Mouse (Mus musculus): ENCODE measurements around the gene Asb17.
"Not testable (repeated sequence)": the region's sequence is repeated elsewhere in the genome, so short reads cannot be mapped to it uniquely, and the experiment has no call there.

The Asb17 gene

DNA sequence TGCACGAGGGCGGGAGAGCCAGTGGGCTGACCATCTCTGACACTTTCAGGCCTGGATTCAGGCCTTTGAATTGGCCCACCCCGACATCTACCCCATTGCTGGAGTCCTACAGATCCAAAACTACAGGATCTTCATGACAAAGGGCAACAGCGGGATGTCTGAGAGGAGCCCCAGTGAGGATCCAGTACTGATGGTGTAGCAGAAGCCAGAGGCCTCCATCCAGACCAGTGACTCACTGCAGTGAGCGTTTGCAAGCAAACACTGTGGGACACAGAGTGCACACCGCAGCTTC is 11.4 kb upstream of the Asb17 start:
- DNase-seq = no peak

DNA sequence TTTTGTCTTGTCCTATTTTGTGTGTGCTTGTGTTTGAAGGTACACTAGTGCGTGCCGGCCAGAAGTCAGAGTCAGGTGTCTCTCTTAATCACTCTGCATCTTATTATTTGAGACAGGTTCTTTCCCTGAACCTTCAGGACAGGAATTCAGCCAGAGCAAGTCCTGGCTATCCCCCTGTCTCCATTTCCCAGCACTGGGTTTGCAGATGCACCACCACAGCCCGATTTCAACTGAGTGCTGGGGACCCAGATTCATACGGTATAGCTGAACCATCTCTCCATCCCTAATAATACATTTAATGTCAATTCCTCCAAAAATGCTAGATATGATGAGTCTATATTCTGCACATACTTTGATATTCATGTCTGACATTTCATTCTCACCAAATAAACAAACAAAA is 9.9 kb upstream of the Asb17 start:
- DNase-seq = no peak

DNA sequence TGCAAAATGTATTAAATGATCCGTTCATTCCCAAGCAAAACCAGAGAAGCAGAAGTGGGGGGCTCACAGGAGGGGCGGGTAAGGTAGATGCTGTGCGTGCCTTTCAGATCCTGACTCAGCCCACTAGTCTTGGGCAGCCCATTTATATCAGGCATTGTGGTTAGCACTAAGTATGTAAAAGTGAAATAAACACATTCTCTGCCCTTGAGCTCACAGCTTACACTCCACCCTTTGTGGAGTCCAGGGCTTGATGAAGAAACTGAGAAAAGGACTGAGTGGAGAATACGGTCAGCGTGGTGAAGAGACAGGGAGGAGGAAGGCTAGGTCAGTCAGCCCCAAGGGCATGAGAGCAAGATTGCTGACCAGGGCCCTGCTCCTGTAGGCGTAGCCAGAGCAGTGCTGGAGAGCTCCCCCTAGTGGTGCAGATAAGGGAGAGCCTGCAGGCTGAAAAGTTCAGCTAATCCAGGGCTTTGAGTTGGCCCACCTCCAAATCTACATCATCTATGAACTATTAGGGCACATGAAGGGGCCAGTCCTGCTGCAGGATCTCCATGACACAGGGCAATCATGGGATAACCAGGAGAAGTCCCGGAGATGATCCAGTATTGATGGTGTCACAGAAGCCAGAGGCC is 8.4 kb upstream of the Asb17 start:
- DNase-seq = peak; percentile 63 to 69

DNA sequence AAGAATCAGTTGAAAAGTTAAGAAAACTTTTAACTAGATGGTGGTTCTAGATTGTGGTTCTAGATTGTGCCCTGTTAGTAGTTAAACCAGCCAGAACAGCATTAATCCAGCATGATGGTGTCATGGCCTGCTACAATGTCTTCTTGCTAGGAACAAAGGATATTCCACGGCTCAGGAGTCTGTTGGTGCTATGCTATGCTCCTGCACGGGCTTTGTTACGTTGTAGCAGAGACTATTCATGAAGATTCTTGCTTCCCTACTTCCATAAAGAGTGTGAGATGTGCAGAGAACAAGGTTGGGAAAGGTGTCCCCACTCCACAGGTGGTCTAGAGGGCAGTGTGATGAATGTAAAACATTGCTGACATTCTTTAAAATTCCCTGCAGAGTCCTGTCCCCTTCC is 7.7 kb upstream of the Asb17 start:
- no peak for DNase-seq

DNA sequence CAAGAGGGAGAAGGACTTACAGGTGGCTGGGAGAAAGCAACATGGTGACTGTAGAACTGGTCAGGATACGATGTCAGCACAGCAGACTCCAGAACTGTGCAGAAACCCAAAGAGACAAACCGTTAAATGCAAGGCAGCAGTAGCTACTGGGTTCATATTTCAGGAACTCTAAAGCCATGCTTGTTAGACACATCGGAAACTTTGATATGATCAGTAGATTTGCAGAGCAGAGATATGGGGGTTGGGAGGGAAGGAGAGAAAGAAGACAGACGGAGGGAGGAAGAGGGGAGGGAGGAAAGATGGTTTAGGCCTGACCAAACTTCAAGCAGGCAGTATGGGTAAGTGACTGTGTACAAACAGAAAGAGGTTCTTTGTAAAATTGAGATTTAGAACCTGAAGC is 6.4 kb upstream of the Asb17 start:
- DNase-seq = no peak

DNA sequence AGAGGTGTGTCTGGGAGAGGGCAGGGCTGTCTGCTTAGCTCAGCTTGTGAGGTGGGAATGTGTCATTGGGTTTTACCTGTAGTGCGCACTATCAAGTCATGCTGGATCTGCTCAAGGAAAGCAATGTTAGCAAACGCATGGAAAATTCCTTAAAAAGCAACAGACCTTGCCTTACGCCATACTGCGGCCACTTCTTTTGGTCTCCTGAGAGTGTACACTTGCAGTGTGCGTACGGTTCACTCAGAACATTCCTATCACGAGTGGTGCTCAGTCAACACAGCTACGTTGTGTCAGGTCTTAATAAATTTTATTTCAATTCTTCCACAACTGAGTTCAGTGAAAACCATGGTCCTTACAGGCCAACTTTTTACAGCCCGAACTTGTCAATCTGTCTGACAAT is 748 bp downstream of the Asb17 start:
- no peak for DNase-seq

DNA sequence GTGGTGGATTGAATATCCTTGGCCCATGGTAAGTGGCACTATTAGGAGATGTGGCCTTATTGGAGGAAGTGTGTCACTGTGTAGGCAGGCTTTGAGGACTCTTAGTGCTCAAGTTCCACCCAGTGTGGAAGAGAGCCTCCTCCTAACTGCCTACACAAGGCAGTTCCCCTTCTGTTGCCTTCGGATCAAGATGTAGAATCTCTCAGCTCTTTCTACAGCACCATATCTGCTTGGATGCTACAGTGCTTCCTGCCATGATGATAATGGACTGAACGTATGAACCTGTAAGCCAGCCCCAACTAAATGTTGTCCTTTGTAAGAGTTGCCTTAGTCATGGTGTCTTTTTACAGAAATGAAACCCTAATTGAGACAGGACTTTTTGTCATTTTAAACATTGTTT is 1.5 kb downstream of the Asb17 start:
- DNase-seq = no peak

DNA sequence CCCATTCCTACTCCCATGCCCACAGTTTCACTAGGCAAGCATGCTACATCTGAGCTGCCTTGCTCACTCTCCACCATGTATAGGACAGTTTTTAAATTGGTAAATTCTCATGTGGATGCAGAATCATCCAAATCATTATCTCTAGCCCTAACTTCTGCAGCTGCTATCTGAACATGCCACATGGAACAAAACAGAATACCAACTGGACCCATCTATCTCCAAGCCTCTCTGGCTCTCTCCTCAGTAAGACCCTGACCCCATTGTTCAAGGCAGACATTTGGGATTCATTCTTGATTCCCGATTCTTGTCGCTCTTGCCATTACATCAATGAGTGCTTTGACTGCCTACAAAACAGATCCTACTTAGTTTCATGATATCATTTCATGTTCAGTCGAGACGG is 2.1 kb downstream of the Asb17 start:
- no peak for DNase-seq

DNA sequence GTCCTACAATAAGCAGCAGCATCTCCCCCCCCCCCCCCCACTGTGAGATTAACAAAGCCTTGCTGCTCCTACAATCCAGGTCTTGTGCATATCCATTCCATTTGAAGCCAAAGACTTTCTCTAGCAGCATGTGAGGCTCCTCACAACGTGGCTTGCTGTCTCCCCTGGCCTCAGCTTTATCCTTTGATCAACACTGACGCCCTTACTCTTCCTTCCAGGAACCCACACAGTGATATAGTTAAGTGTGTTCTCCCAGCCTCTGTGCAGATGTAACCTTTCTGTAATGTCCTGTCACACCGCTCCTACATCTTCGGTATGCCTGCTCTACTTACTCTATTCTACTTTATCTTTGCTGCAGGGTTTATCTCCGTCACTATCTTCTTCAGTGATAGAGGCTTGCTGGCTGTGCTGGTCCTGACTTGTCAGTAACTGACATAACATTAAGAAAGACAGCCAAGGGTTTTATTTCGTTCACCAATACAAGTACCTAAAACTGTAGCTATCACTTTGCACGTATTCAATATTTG is 3.3 kb downstream of the Asb17 start:
- DNase-seq = no peak

DNA sequence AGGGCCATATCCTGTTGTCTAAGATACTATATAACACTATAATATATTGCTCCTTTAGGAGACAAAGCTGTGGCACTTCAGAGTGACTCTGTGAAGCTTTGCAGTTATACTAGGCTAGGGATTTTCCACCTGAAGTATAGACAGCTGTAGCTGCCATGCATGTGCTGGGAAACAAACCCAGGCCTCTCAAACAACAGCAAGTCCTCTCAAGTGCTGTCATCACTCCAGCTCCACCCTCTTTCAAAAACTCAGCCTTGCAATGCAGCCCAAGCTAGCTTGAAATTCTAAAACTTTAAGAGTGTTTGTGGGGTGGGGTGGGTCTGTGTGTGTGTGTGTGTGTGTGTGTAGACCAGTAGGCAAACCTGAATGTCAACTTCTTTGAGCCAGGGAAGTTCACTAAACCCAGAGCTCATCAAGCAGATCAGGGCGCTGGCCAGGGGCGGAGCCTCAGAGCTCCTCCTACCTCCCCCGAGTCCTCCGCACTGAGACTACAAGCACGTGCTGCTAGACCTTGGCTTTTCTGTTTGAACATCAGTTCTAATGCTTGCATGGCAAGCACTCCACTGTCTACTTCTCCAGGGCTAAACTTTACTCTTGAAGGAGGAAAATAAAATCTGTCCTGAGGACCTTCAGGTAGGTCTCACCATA is 5.5 kb downstream of the Asb17 start:
- no peak for DNase-seq

DNA sequence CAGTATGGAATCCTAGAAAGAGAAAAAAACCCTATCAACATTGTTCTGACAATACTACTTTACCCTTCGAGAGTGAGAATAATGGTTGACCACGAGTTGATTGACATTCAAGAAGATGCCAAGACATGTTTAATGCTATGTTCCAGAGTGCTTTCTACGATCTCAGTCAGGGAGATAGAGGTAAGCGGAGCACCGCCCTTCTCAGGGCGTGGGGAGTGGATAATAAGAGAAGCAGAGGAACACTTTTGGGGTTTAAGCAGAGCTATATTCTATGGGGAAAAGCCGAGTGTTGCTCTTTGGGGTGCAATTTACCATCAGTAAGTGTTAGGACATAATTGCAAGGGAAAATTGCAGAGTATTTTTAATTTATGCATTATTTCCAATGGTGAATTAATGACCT is 6.8 kb downstream of the Asb17 start:
- DNase-seq = no peak

DNA sequence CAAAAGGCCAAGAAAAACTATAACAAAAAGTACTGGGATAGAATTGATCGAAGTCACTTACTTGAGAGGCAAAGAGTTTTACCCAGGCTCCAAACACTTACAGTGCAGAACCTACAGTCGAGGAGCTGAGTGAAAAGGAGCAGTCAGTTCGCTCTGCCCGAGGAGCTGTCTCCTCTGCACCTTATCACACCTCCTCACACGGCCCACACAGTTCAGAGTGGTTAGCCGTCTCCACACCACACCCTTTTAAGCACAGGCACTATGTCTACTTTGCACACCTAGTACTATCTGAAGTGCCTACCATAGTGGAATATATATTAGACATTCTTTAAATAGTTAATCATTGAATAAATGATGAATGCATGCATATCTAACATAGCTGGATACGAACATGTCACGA is 8.3 kb downstream of the Asb17 start:
- no peak for DNase-seq

DNA sequence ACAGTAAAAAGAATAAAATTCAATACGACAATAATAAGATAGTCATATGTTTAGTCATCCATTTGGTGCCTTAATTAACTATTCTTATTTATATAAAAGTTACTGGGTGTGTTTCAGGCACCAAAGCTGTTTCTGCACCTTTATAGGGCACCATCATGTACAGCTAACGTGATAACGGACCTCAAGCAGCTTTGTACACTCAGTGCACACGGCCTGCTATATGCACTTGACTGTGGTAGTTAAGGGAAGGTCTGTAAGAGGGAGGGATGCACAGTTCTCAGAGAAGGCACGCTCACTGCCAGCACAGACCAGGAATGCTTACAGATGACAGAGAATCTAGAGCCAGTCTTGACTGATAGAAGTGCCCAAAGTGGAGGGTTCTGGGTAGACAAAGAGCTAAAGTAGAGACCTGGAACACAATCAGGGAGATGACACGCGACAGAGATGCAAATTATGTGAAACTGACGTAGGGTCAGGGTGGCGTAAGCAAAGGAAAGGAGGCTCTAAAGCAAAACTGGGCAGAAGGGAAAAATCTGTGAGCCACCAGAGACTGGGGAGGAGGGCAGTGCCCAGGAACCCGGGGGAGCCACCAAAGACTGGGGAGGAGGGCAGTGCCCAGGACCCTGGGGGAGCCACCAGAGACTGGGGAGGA is 14.5 kb downstream of the Asb17 start:
- DNase-seq = no peak

DNA sequence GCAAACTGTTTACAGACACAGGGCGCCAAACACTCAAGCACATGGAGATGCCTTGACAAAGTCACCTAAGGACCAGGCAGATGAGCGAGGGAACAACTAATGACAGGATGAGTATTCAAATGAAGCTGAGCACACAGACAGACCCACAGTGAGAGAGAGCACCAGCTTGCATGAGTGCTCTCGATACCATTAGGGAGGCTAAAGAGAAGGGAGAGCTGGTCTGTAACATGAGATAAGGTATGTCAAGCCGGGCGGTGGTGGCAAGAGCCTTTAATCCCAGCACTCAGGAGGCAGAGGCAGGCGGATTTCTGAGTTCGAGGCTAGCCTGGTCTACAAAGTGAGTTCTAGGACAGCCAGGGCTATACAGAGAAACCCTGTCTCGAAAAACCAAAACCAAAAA is 16.4 kb downstream of the Asb17 start:
- not testable (repeated sequence) for DNase-seq

DNA sequence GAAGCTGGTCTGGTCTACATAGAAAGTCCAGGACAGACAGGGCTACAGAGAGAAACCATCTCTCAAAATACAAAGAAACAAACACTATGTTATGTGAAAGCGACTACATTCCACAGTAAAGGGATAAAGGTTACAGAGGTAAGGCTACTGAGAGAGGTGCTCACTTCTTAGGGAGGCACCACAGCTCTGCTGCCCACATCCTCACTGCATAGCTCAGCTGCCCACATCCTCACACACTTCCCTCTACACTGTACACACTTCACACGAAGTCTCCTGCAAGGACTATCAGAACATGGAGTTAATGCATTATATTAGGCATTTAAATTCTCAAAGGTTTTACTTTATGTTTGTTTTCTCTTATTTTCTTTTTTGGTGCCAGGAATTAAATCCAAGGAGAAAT is 19.8 kb downstream of the Asb17 start:
- no peak for DNase-seq

DNA sequence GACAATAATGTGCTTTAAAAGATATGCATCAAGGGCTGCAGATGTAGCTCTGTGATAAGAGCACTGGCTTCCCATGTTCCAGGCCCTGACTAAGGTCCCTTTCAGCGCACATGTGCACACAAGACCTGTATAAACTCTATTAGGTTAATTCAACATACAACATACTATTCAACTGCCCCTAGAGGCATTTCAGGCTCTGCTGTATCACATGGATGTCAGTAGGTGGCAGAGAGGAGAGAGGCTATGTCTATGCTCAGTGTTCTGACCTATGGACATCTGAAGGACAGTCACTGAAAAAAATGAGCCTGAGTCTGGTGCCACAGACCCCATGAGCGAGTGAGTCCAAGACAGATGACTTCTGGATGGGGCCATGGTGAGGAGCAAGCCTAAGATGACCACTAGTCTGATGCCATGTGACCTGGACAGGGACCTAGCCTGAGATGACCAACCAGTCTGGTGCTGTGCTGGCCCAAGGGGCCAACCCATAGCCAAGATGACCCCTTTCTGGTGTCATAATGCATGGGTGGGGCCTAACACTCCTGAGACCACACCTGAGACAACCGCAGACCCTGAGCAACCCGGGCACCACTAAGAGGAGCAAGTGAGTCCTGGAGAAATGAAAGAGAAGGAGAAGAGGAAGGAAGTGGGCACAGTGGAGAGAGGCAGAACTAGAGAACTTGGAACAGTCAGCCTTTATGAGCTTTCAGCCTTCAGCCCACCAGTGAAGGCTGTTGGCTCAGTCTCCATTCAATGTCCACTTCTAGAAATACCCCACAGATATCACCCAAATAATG is 20.8 kb downstream of the Asb17 start:
- no peak for DNase-seq

DNA sequence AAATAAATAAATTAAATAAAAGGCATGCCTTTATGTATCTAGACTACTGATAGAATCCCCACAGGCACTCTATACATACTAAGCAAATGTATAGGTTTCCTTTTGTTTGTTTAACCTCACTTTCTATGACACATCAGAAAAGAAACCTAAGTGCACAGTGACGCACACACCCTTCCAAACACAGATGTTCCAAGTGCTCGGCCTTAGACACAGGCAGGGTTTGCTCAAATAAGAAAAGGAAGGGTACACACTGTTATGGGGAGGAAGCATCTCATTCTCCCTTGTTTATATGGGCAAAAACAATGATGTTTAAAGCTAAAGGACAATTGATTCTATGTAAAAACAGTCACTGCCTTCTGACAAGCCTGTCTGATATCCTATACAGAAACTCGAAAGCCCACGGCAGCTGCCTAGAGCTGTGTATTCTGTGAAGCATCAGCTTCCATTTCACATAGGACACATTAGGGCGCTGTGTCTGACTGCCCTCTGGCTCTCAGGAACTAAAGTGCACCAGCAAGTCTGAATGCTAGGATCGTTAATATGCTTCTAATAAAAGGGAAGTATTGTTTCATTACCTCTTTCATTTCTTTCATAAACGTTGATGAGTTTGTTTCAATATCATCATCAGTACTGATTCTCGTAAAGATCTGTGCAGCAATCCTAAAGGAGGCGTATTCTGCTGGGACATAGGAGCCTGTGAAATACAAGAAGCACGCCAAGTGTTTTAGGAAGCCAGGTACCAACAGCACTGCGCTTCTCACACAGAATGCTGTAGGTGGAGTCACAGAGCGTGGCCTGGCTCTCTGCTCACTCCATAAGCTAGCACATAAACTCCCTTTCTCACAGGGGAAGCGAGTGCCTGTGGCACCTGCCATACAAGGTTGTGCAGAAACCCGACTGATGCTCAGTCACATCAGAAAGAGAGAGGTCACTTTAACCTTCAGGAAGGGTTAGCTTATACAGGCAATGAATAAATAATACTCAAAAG is 23.4 kb downstream of the Asb17 start:
- no peak for DNase-seq

DNA sequence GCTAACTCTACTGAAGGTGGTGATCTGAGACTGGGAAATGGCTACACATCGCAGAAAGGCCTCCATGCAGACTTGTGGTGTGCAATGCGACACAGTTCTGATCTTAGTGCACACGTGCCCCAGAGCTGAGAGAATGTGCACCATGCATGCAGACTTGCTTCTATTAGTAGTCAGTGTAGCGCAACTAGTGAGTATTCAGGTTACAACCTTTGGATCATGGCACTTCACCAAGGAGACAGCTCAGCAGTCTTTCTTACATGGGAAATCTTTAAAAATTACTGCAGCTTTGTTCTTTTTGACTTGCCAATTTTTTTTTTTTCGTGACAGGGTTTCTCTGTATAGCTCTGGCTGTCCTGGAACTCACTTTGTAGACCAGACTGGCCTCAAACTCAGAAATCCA is 27.4 kb downstream of the Asb17 start:
- no peak for DNase-seq

DNA sequence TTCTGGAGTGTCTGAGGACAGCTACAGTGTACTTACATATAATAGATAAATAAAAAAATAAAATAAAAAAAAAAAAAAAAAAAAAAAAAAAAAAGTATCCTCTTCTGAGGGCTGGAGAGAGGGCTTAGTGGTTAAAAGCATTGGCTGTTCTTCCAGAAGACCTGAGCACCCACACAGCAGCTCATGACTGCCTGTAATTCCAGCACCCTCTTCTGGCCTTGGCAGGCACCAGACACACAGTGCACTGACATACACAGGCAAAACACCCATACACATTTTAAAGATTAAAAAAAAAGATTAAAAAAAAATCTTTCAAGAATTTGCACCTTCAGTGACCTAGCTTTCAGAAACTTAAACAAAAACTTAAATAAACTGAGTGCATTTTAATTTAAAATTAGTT is 42.3 kb downstream of the Asb17 start:
- no peak for DNase-seq

DNA sequence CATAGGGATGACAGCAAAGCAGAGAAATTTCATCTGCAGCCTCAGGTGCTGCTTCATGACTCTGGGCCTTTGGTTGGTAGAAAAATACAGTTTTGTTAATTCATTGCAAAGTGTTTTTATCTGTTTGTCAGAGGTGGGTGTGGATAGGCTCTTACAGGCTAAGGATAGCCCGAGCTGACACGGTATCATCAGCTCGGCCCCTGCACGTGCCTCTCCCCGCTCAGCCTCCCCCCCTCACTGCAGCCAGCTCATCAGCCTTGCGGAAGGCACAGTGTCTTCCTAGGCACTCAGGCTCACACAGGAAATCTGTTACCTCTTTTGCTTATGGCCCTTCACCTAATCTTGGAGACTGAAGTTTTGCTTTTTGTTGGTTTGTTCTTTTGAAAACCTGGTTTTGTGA is 44.1 kb downstream of the Asb17 start:
- DNase-seq = no peak

DNA sequence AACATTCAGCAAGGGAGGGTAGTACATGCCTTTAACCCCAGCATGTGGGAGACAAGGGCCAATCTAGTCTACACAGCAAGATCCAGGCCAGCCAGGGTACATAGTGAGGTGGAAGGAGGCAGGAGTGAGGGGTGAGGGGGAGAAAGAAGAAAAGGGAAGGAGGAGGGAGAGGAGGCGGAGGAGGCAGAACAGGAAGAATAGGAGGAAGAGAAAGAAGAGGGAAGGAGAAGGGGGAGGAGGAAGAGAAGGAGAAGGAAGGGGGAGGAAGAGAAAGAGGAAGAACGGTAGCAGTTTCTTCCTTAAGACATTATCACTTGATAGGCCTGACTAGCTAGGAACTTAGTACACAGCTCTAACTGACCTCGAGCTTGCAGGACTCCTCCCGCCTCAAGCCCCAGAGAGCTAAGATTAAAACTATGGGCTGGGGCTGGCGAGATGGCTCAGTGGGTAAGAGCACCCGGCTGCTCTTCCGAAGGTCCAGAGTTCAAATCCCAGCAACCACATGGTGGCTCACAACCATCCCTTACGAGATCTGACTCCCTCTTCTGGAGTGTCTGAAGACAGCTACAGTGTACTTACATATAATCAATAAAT is 45.3 kb downstream of the Asb17 start:
- DNase-seq = no peak

DNA sequence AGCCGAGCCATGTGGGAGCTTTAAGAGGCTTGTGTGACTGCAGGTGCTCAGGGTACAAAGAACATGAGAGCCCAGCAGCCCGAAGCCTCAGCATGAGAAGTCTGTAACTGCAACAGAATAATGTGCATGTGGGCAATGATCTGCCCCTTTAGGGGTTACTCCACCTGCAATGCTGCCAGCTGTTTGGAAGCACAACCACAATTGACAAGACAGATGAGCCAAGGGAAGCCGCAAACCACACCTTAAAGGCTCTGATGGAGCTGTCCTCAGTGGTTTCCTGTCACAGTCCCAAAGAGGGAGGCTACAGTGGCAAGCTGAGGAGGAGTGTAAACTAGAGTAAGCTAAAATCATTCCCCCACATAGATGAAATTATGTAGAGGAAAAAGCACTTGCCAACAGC is 51.4 kb downstream of the Asb17 start:
- DNase-seq = no peak

Data from cerebellum, adult 18-20 months (tissue).